Mouse (Mus musculus) hindbrain, embryonic 10.5 days (tissue): ENCODE measurements around the gene Dio1. TPM values are rescaled to one million over a fixed set of nuclear protein-coding genes. Genes with fewer than 3 reads are reported as not detected.

ENCODE experiments used
- DNase-seq: peaks from one replicate; pipeline ENCODE4 v3.0.0-alpha.2; 2017; ENCODE audit warnings: low spot score
- H3K27ac ChIP-seq: fragments of 300-500 bp; sonication (generic); 2 replicates; pipeline ENCODE4 v1.5.1; 2016; ENCODE audit warnings: mild to moderate bottlenecking, moderate library complexity
- H3K27me3 ChIP-seq: fragments of 300-500 bp; sonication (generic); 2 replicates; pipeline ENCODE4 v1.6.1; 2016; ENCODE audit warnings: mild to moderate bottlenecking; ENCODE audit not compliant: poor library complexity, insufficient read depth, severe bottlenecking
- H3K36me3 ChIP-seq: fragments of 300-500 bp; sonication (generic); 2 replicates; pipeline ENCODE4 v1.6.1; 2016; ENCODE audit warnings: mild to moderate bottlenecking, moderate library complexity
- H3K4me1 ChIP-seq: fragments of 300-500 bp; sonication (generic); replicated peaks from 2 replicates; pipeline ENCODE4 v1.6.1; 2016; ENCODE audit warnings: mild to moderate bottlenecking
- H3K4me3 ChIP-seq: fragments of 300-500 bp; sonication (generic); 2 replicates; pipeline ENCODE4 v1.5.1; 2016; ENCODE audit warnings: mild to moderate bottlenecking, moderate library complexity
- H3K9me3 ChIP-seq: fragments of 300-500 bp; sonication (generic); 2 replicates; pipeline ENCODE4 v1.6.1; 2016; ENCODE audit warnings: mild to moderate bottlenecking, moderate library complexity
- WGBS: fragments of 180-500 bp; shearing (Covaris S2); methylation state at CpG from one replicate; pipeline ENCODE4 v1.1.7; 2016; 5-methylcytosine and 5-hydroxymethylcytosine counted together
- polyA plus RNA-seq: library from polyadenylated mRNA; unstranded; fragments of >200 nt; fragmentation: Nextera tagmentation; extraction: Ambion mirVana; gene quantifications from 2 replicates; pipeline ENCODE4 v1.2.1, GENCODE M21; 2016

Gene Dio1
- polyA plus RNA-seq, 1 experiment from 2014 or later, result not detected

DNA sequence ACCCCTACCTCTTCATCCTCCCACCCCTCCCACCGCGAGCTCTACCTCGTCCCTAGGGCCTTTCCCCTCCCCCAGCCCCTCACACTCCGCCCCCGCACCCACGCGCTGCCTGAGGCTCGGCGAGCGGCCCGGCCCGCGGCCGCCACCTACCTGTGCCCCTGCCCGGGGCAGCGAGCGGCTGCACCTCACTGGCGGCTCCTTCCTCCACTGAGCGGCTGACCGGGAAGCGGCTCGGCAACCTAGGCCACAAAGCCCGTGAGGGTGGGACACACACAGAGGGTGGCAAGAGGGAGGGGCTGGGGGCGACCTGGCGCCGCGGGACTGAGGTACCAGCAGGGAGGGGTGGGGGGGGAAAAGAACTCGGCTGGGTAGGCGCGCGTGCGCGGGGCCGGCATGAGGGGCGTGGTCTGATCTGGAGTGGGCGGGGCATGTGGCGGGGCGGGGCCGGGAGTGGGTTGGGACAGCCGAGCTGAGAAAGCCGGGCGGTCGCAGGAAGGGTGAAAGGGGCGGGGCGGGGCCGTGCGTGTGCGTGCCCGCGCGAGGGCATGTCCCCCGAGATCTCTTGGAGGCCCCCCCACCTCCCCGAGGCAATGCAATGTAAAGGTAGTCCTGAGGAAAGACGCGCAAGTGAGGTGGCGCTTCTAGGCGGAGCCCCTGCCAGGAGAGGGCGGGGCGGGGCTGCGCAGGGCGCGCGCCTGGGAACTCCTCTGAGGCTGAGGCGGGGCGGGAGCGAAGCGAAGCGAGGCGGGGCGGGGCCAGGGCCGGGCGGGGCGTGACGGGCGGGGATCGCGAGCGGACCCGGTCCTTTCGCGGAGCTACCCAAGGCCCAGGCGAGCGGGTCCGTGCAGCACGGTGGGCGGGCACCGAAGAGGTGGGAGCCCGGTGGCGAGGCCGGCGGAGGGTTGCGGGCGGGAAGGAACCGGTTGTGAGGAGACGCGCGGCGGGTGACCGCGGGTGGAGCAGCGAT, 53.6 kb downstream of the Dio1 start, which contains the start of the genes Lrrc42 and Hspb11:
Lrrc42 (minus strand) TSS at position 408 of the 967 bp plus-strand sequence.
Hspb11 (plus strand) TSS at position 469 of the 967 bp plus-strand sequence.
- Histone ChIP-seq H3K27me3 (no peaks in the 10 kb centered on the region), H3K4me1 (peaks cover 52% of the 10 kb centered on the region), H3K9me3 (no peaks in the 10 kb centered on the region), H3K36me3 (no peaks in the 10 kb centered on the region), H3K4me3 (peak within 1 kb of the TSS; percentile 96), H3K27ac (peak within 1 kb of the TSS; percentile 97)
- DNase-seq, result peak; percentile 99
- WGBS, result under 1% methylated on average over 101 of the region's 101 CpGs

- Histone ChIP-seq H3K27me3 (no peaks in the 10 kb centered on the region), H3K4me3 (peak overlapping the region; percentile 96), H3K36me3 (0 out of 2 replicates have a peak, but pooled peaks cover 1% of the 10 kb centered on the region), H3K27ac (peak overlapping the region; percentile 97), H3K9me3 (no peaks in the 10 kb centered on the region), H3K4me1 (peaks cover 52% of the 10 kb centered on the region)
- no peak for DNase-seq
- WGBS, result under 1% methylated on average over 11 of the region's 11 CpGs
These were observed 54.4 kb downstream of the Dio1 start for GRCm38 (mm10) chr4:107252522-107252921.

- peaks cover 13% of the 10 kb centered on the region for H3K36me3 ChIP-seq
- H3K27me3 ChIP-seq, result no peaks in the 10 kb centered on the region
- H3K9me3 ChIP-seq, result no peaks in the 10 kb centered on the region
- peak; percentile 26 for DNase-seq
- 31% methylated on average over 4 of the region's 4 CpGs for WGBS
- H3K27ac ChIP-seq, result no peak overlapping the region
- peaks cover 47% of the 10 kb centered on the region for H3K4me1 ChIP-seq
- no peak overlapping the region for H3K4me3 ChIP-seq
These were observed 56.5 kb downstream of the Dio1 start for GRCm38 (mm10) chr4:107250494-107250893.

GRCm38 (mm10) chr4:107249471-107249870, 57.5 kb downstream of the Dio1 start:
- Histone ChIP-seq H3K27me3 (no peaks in the 10 kb centered on the region), H3K4me1 (peaks cover 46% of the 10 kb centered on the region), H3K27ac (no peak overlapping the region), H3K9me3 (no peaks in the 10 kb centered on the region), H3K36me3 (peaks cover 21% of the 10 kb centered on the region), H3K4me3 (no peak overlapping the region)
- 61% methylated on average over 2 of the region's 2 CpGs for WGBS
- DNase-seq, result peak; percentile 8

DNA sequence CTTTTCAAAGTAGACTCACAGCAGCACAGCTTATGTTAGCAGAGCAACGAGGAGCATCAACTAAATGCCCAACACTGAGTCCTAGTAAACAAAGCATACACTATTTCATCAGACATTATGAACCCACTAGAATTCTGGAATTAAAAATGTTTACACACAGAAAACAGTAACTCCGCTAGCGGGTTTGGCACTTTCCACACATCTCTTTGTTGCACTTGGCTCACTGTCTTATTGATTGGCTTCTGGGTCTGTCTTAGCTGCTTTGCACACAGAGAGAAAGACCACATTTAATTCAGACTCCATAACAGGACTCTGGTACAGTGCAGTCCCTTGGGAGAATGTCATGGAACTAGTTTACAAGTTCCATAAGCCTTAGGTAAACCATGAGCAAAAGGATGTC, 58.9 kb downstream of the Dio1 start:
- no peak overlapping the region for H3K27ac ChIP-seq
- no peaks in the 10 kb centered on the region for H3K9me3 ChIP-seq
- H3K4me1 ChIP-seq, result peaks cover 35% of the 10 kb centered on the region
- peaks cover 33% of the 10 kb centered on the region for H3K36me3 ChIP-seq
- no peak overlapping the region for H3K4me3 ChIP-seq
- WGBS, result 95% methylated on average over 3 of the region's 3 CpGs
- no peaks in the 10 kb centered on the region for H3K27me3 ChIP-seq
- no peak for DNase-seq

DNA sequence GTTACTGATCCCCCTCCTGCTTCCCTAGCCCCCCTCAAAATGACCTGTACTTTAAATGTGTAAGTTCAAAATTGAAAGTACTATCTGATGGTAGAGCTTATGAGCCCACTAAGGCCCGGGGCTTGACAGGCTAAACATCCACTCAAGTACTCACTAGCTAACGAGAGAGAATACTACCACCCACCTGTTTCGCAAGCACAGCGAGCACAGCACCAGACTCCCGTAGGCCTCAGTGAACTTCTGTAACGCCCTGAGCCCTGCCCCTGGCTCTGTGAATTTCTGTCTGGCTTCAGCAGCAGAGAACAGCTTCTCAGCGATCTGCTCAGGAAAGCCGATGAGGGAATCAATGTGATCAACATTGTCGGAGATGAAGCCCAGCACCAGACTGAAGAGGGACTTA, 59.9 kb downstream of the Dio1 start:
- peaks cover 25% of the 10 kb centered on the region for H3K4me1 ChIP-seq
- H3K4me3 ChIP-seq, result no peak overlapping the region
- peaks cover 42% of the 10 kb centered on the region for H3K36me3 ChIP-seq
- H3K27ac ChIP-seq, result no peak overlapping the region
- H3K9me3 ChIP-seq, result no peaks in the 10 kb centered on the region
- no peaks in the 10 kb centered on the region for H3K27me3 ChIP-seq
- WGBS, result 87% methylated on average over 9 of the region's 9 CpGs
- no peak for DNase-seq

GRCm38 (mm10) chr4:107246040-107246439, 60.9 kb downstream of the Dio1 start:
- Histone ChIP-seq H3K4me3 (no peak overlapping the region), H3K4me1 (peaks cover 18% of the 10 kb centered on the region), H3K27ac (no peak overlapping the region), H3K9me3 (no peaks in the 10 kb centered on the region), H3K36me3 (peaks cover 52% of the 10 kb centered on the region), H3K27me3 (no peaks in the 10 kb centered on the region)
- 81% methylated on average over 1 of the region's 1 CpGs for WGBS
- no peak for DNase-seq

GRCm38 (mm10) chr4:107245368-107245767, 61.6 kb downstream of the Dio1 start:
- Histone ChIP-seq H3K27me3 (no peaks in the 10 kb centered on the region), H3K27ac (no peak overlapping the region), H3K9me3 (no peaks in the 10 kb centered on the region), H3K4me3 (no peak overlapping the region), H3K4me1 (peaks cover 12% of the 10 kb centered on the region), H3K36me3 (peaks cover 59% of the 10 kb centered on the region)
- DNase-seq, result no peak
- WGBS, result 86% methylated on average over 2 of the region's 2 CpGs

DNA sequence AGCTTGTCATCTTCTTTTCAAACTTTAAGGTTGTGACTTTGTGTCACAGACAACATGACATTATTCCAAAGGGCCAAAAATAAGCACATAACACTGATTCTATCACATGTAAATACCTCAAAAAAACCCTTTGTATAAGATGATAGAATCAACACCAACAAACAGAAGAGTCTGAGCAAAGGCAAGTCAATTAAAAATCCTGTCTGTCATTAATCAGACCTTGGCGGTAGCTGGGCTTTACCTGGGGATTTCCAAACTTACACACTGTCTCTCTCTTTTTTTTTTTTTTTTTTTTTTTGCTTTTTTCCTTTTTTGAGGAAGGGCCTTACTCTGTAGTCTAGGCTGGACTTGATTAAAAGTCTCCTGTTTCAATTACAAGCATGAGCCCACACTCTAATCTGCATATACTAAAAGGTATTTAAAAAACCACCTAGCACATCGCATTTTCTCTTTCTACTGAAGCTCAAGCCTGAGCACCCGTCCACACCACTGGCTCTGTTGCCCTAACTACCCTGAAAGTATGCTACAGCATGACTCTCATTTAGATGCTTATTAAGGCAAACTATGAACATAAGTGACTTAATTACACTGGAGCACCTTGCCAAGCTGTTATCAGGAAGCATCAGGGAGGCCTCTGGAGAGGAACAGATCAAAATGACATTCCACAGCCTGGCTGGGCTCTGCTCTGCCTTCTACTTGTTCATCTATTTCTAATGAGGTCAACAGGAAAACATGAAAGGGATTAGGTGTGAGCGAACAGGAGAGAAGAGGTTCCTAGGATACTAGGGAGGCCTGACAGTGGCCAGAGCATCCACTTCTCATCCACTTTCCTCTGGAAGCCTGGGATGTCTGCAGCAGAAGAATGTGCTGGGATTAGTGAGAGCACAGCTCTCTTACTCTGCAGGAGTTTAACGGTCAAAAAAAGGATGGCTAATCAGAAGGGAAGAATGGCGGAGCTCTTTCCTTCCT, 63.3 kb downstream of the Dio1 start:
- 85% methylated on average over 6 of the region's 6 CpGs for WGBS
- Histone ChIP-seq H3K27ac (no peak overlapping the region), H3K9me3 (no peaks in the 10 kb centered on the region), H3K4me3 (no peak overlapping the region), H3K36me3 (peaks cover 76% of the 10 kb centered on the region), H3K4me1 (no peaks in the 10 kb centered on the region), H3K27me3 (no peaks in the 10 kb centered on the region)
- no peak for DNase-seq

Other genes with a start within 250 kb of the Dio1 start
- gene Mrpl37, start 240.3 kb downstream of the Dio1 start, polyA plus RNA-seq, result 116 and 121 TPM in 2 replicates
- gene Cyb5rl, start 240.2 kb downstream of the Dio1 start, polyA plus RNA-seq, result 7.6 and 8.9 TPM in 2 replicates
- 0.30 TPM in 2 replicates for gene Cdcp2, start 210.3 kb downstream of the Dio1 start, polyA plus RNA-seq
- gene Tmem59, start 128.8 kb downstream of the Dio1 start, polyA plus RNA-seq, result 289 and 340 TPM in 2 replicates
- gene Tceanc2, start 128.1 kb downstream of the Dio1 start, polyA plus RNA-seq, result 23.1 and 30.2 TPM in 2 replicates
- not detected in 2 replicates for gene Ldlrad1, start 98.0 kb downstream of the Dio1 start, polyA plus RNA-seq
- gene Lrrc42, start 53.6 kb downstream of the Dio1 start, polyA plus RNA-seq, result 76.5 and 83.5 TPM in 2 replicates
- 24.5 and 36.3 TPM in 2 replicates for gene Hspb11, start 53.6 kb downstream of the Dio1 start, polyA plus RNA-seq
- 42.0 and 48.2 TPM in 2 replicates for gene Yipf1, start 7.2 kb upstream of the Dio1 start, polyA plus RNA-seq
- gene Ndc1, start 60.6 kb upstream of the Dio1 start, polyA plus RNA-seq, result 35.1 and 48.3 TPM in 2 replicates
- gene Glis1, start 127.4 kb upstream of the Dio1 start, polyA plus RNA-seq, result 2.9 and 6.3 TPM in 2 replicates